Mouse (Mus musculus): ENCODE measurements at regions not wholly inside any gene's neighbourhood (a gene's known extent, or its start where the extent isn't known, plus 50 kb on each side); places are given as distances from the start of the nearest gene placed in this dataset.

DNA sequence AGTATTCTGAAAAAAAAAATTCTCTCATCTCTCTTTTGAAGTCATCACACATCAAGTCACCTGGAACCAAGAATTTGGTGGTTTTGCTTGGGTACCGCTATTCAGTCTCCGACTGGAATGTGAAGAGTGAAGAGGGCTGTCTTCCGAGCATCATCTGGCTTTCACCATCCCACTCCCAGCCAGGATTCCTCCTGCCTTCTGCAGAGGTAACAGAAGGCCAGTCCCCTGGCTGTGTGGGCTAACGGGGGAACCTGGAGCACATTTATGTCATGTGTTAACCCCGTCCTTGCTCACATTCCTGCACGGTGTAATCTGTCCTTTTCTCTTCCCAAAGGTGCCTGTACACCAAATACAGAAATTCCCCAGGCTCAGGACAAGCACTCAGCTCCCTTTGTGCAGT, 61.6 kb upstream of the Sh3gl3 start:
- TF ChIP-seq CTCF (IDR thresholded peaks at IDR 0.05; ENCODE audit: borderline replicate concordance, extremely low read depth, insufficient read depth, insufficient read length) (no peak), POLR2A (IDR thresholded peaks at IDR 0.05; ENCODE audit: borderline replicate concordance, extremely low read depth, insufficient read depth, insufficient read length, poor library complexity, severe bottlenecking) (no peak)

Data from brain, embryonic 14.5 days (tissue).